Mouse (Mus musculus): ENCODE measurements around the gene Gm8677.
"Not testable (repeated sequence)": the region's sequence is repeated elsewhere in the genome, so short reads cannot be mapped to it uniquely, and the experiment has no call there.

The Gm8677 gene

GRCm38 (mm10) chr7:22534787-22535186, at the start of gene Gm8677:
TSS of gene Gm8677 (minus strand) at chr7:22534887.
- DNase-seq = not testable (repeated sequence)

GRCm38 (mm10) chr7:22565243-22565642, 30.6 kb upstream of the Gm8677 start, which contains the start of gene Gm4201:
TSS of gene Gm4201 (minus strand) at chr7:22565343.
- DNase-seq = not testable (repeated sequence)

- DNase-seq = not testable (repeated sequence)
These were observed 12.0 kb downstream of the Gm8677 start, which contains the start of gene Vmn1r152 for GRCm38 (mm10) chr7:22522667-22523066. TSS of gene Vmn1r152 (plus strand) at chr7:22522967.

- DNase-seq = not testable (repeated sequence)
These were observed 35.1 kb downstream of the Gm8677 start, which contains the start of gene Vmn1r151 for GRCm38 (mm10) chr7:22499578-22499977. TSS of gene Vmn1r151 (minus strand) at chr7:22499678.
